ENCODE assay signal across 15 mouse cellular contexts in genomic region chr3:125533371-125533770, GRCm38 (mm10).
"Had no signal": no experiment of that assay in that cellular context is flagged by ENCODE, and none has a peak within 500 bp of the region (broad histone marks: within the 10 kb centered on the region; RNA-seq: fewer than 3 reads in every experiment).

No protein-coding gene starts in this region.

- H3K27me3 ChIP-seq: limb, embryonic 15.5 days; liver, embryonic 12.5 days; neural tube, embryonic 13.5 days; stomach, embryonic 15.5 days had no signal

- ATAC-seq: liver, embryonic 12.5 days had no signal

- H3K9me3 ChIP-seq: limb, embryonic 15.5 days; liver, embryonic 12.5 days; neural tube, embryonic 13.5 days; stomach, embryonic 15.5 days had no signal

- H3K27ac ChIP-seq: limb, embryonic 15.5 days; liver, embryonic 12.5 days; neural tube, embryonic 13.5 days; stomach, embryonic 15.5 days had no signal

- H3K4me3 ChIP-seq: limb, embryonic 15.5 days; liver, embryonic 12.5 days; myocyte; neural tube, embryonic 13.5 days; stomach, embryonic 15.5 days had no signal

- H3K9ac ChIP-seq: limb, embryonic 15.5 days; liver, embryonic 12.5 days; lung, embryonic 14.5 days; neural tube, embryonic 13.5 days; stomach, embryonic 15.5 days had no signal

- DNase-seq: kidney, adult 8-10 months; kidney, postnatal 25 days; layer of hippocampus, postnatal 36 days; lung, embryonic 14.5 days; lung, postnatal 10 days; lung, postnatal 4 days; right cerebral cortex, postnatal 14 days; thymus, adult 2 months; thymus, postnatal 25 days had no signal

- H3K4me2 ChIP-seq: limb, embryonic 15.5 days; liver, embryonic 12.5 days; lung, embryonic 14.5 days; midbrain, embryonic 11.5 days; neural tube, embryonic 13.5 days; stomach, embryonic 15.5 days had no signal

- H3K4me1 ChIP-seq: limb, embryonic 15.5 days; liver, embryonic 12.5 days; neural tube, embryonic 13.5 days; stomach, embryonic 15.5 days had no signal

- H3K36me3 ChIP-seq: limb, embryonic 15.5 days; liver, embryonic 12.5 days; neural tube, embryonic 13.5 days; stomach, embryonic 15.5 days had no signal
